Mouse (Mus musculus): ENCODE data around the gene Tnr. TPM values are rescaled to one million over a fixed set of nuclear protein-coding genes. Genes with fewer than 3 reads are reported as not detected.
"Not testable (repeated sequence)": the region's sequence is repeated elsewhere in the genome, so short reads cannot be mapped to it uniquely, and the experiment has no call there.

The Tnr gene
- polyA plus RNA-seq, 1 experiment from 2014 or later, result not detected

DNA sequence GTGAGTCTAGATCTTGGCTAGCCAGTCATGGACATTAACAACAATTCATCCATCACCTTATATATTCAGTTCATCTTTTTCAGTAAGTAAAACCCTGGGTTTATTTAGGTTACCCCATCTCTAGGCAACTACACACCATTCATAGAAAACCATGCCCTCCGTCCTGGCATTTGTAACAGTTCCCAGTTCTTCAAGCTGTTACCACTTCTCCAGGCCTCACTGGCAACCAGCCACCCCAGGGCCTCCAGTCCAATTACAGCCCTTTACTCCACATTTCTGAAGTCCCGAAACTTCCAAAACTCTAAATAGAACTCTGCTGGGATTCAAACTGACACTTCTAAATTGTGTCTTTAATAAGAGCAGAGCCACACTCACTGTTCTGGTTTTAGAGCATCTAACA, 397.0 kb downstream of the Tnr start:
- H3K4me3 ChIP-seq, result no peak overlapping the region
- H3K9ac ChIP-seq, result no peak overlapping the region
- WGBS, result 67% methylated on average over 2 of the region's 2 CpGs
- no peak overlapping the region for H3K4me2 ChIP-seq
- no peaks in the 10 kb centered on the region for H3K27me3 ChIP-seq (replicated peaks)
- no peak for ATAC-seq (ENCODE audit: extremely low read depth, insufficient number of reproducible peaks, low FRiP score, low TSS enrichment)
- no peaks in the 10 kb centered on the region for H3K4me1 ChIP-seq
- no peaks in the 10 kb centered on the region for H3K9me3 ChIP-seq
- H3K27ac ChIP-seq (replicated peaks), result no peak overlapping the region
- H3K36me3 ChIP-seq, result no peaks in the 10 kb centered on the region

DNA sequence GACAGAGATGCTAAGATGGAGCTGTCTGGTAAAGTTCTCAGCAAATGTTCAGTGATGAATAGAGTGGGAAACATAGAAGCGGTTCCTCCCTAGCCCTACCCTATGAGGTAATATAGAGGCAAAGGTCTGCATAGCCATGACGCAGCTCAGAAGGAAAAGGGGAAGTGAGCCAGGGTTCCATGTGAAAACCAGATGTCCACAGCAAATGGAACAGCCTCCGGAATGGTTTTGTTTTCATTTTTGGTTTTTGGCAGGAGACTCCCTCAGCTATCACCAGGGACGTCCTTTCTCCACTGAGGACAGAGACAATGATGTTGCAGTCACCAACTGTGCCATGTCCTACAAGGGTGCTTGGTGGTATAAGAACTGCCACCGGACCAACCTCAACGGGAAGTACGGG, 399.4 kb downstream of the Tnr start:
- Histone ChIP-seq H3K4me1 (no peaks in the 10 kb centered on the region), H3K27ac (replicated peaks) (no peak overlapping the region), H3K9ac (no peak overlapping the region), H3K4me3 (no peak overlapping the region), H3K9me3 (no peaks in the 10 kb centered on the region), H3K4me2 (no peak overlapping the region), H3K27me3 (replicated peaks) (no peaks in the 10 kb centered on the region), H3K36me3 (no peaks in the 10 kb centered on the region)
- 72% methylated on average over 7 of the region's 7 CpGs for WGBS
- no peak for ATAC-seq (ENCODE audit: extremely low read depth, insufficient number of reproducible peaks, low FRiP score, low TSS enrichment)

DNA sequence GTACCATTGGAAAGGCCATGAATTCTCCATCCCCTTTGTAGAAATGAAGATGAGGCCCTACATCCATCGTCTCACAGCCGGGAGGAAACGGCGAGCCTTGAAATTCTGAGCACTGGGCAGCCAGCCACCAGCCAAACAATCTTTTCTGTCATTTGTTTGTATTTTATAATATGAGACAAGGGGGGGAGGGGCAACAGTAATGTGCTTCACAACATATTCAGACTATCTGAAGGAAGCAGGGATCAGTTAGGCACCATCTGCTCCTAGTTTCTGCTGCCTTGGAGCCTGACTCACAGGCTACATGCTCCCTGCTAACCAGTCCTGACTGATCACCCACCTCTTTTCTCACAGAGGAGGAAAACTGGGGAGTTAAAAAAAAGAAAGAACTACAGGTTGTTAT, 400.5 kb downstream of the Tnr start:
- H3K9ac ChIP-seq, result no peak overlapping the region
- H3K27me3 ChIP-seq (replicated peaks), result no peaks in the 10 kb centered on the region
- ATAC-seq (ENCODE audit: extremely low read depth, insufficient number of reproducible peaks, low FRiP score, low TSS enrichment), result no peak
- H3K4me2 ChIP-seq, result no peak overlapping the region
- no peak overlapping the region for H3K4me3 ChIP-seq
- no peak overlapping the region for H3K27ac ChIP-seq (replicated peaks)
- H3K9me3 ChIP-seq, result no peaks in the 10 kb centered on the region
- no peaks in the 10 kb centered on the region for H3K4me1 ChIP-seq
- H3K36me3 ChIP-seq, result no peaks in the 10 kb centered on the region
- WGBS, result 67% methylated on average over 4 of the region's 4 CpGs

DNA sequence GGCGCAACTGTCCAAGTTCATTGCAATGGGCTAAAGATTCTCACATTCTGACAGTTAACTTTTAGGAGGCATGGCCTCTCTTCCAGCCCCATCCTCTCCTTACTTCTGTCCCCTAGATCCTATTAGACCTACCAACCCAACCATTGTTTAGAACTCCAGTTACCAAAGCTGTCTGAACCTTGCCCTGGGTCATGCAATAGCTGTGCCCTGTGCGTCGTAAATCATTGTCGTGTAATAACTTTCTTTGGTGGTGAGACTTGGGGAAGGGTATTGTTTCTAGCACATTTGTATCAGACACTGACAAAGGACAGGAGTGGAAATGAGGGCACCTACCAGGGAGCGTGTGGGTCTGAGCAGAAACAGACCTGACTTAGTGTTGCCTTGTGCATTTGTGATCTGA, 401.1 kb downstream of the Tnr start:
- no peaks in the 10 kb centered on the region for H3K9me3 ChIP-seq
- H3K4me3 ChIP-seq, result no peak overlapping the region
- H3K9ac ChIP-seq, result no peak overlapping the region
- ATAC-seq (ENCODE audit: extremely low read depth, insufficient number of reproducible peaks, low FRiP score, low TSS enrichment), result no peak
- no peaks in the 10 kb centered on the region for H3K4me1 ChIP-seq
- no peaks in the 10 kb centered on the region for H3K36me3 ChIP-seq
- no peak overlapping the region for H3K4me2 ChIP-seq
- 90% methylated on average over 5 of the region's 5 CpGs for WGBS
- no peaks in the 10 kb centered on the region for H3K27me3 ChIP-seq (replicated peaks)
- H3K27ac ChIP-seq (replicated peaks), result no peak overlapping the region

DNA sequence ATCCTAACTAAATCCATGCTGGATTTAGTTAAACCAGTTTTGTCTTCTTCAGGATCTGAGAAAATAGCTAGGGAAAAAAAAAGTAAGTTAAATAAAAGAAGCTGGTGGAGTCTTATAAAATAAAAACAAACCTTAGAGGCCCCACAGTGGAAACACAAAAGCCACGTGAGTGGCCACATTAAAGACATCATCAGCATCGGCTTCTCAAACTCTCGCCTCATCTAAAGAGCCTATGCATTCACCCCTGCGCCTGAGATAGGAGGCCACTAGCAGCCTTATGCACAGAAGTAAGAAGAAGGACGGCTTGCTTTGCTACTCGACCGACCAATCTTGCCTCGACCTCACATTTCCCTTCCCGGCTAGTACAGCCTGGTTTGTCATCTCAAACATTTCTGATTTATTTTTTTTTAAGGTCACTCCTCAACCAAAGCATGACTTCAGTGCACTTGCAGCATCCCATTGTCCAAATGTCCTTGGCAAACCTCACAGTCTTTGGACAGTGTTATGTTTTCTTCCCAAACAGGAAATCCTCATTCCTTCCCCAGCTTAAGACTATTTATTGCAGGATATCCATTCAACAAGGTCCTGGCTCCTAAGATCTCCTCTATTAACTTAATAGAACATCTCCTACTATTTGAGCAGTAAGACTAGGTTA, 405.2 kb downstream of the Tnr start:
- Histone ChIP-seq H3K27me3 (replicated peaks) (no peaks in the 10 kb centered on the region), H3K9ac (no peak overlapping the region), H3K4me3 (no peak overlapping the region), H3K4me2 (no peak overlapping the region), H3K4me1 (no peaks in the 10 kb centered on the region), H3K9me3 (no peaks in the 10 kb centered on the region), H3K36me3 (no peaks in the 10 kb centered on the region), H3K27ac (replicated peaks) (no peak overlapping the region)
- 68% methylated on average over 9 of the region's 9 CpGs for WGBS
- no peak for ATAC-seq (ENCODE audit: extremely low read depth, insufficient number of reproducible peaks, low FRiP score, low TSS enrichment)

DNA sequence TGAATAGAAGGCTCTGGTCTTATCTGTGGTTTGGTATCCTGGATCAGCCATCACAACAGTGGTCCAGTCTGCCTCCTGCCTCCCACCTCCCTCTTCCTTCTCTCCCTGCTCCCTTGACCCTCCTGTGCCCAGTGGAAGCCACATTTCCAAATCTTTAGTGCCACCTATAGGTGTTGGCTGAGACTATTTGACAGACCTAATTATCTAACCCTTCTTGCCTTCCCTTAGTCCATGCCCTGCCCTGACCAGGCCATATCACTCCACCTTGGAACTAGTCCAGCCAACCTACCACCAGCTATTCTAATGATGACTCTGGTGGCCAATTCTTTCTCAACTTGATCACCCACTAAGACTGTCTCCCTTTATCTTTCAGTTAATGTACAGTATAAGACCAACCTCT, 408.5 kb downstream of the Tnr start:
- Histone ChIP-seq H3K36me3 (no peaks in the 10 kb centered on the region), H3K27me3 (replicated peaks) (no peaks in the 10 kb centered on the region), H3K4me2 (no peak overlapping the region), H3K4me1 (no peaks in the 10 kb centered on the region), H3K9me3 (no peaks in the 10 kb centered on the region), H3K9ac (no peak overlapping the region), H3K27ac (replicated peaks) (no peak overlapping the region), H3K4me3 (no peak overlapping the region)
- ATAC-seq (ENCODE audit: extremely low read depth, insufficient number of reproducible peaks, low FRiP score, low TSS enrichment), result no peak

DNA sequence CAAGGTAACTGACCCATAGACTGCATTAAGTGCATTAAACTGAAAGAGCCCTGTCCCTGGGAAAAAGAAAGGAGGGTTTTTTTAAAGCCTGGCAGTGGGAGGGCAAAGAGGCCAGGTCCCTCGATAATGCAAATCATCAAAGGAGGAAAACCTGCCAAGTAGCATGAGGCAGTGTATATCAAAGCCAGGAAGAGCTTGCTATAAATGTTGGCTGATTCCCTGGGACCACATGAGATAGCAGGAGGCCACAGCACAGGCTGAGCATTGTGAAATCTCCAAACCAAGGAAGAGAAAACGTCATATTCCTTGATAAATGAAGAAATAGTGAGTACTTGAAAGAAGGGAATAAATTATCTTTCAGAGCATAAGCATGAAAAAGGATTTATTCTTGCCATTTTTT, 409.0 kb downstream of the Tnr start:
- H3K9ac ChIP-seq, result no peak overlapping the region
- no peak overlapping the region for H3K4me2 ChIP-seq
- no peaks in the 10 kb centered on the region for H3K36me3 ChIP-seq
- H3K4me3 ChIP-seq, result no peak overlapping the region
- ATAC-seq (ENCODE audit: extremely low read depth, insufficient number of reproducible peaks, low FRiP score, low TSS enrichment), result no peak
- no peaks in the 10 kb centered on the region for H3K9me3 ChIP-seq
- WGBS, result 26% methylated on average over 2 of the region's 2 CpGs
- no peaks in the 10 kb centered on the region for H3K27me3 ChIP-seq (replicated peaks)
- H3K27ac ChIP-seq (replicated peaks), result no peak overlapping the region
- no peaks in the 10 kb centered on the region for H3K4me1 ChIP-seq

DNA sequence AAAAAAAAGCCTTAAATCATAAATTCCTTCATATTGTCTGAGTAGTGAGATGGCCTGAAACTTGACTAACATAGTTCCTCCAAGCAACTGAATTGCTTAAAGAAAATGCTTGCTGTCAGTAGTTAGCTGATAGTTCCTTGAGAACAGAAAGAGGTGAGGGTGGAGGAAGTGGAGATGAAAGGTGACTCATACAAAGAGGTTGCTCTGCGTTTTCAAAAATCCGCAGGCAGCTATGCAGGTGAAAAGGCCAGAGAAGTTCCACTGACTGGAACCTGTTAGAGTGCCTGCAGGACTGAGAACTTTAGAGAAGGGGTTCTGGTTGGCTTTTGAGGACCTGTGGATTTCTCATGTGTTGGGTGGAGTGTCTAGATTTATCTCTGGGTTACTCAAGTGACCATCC, 414.9 kb downstream of the Tnr start:
- Histone ChIP-seq H3K9ac (no peak overlapping the region), H3K4me2 (no peak overlapping the region), H3K27me3 (replicated peaks) (no peaks in the 10 kb centered on the region), H3K9me3 (no peaks in the 10 kb centered on the region), H3K4me3 (no peak overlapping the region), H3K4me1 (no peaks in the 10 kb centered on the region), H3K36me3 (no peaks in the 10 kb centered on the region), H3K27ac (replicated peaks) (no peak overlapping the region)
- ATAC-seq (ENCODE audit: extremely low read depth, insufficient number of reproducible peaks, low FRiP score, low TSS enrichment), result no peak
- WGBS, result 63% methylated on average over 2 of the region's 2 CpGs

DNA sequence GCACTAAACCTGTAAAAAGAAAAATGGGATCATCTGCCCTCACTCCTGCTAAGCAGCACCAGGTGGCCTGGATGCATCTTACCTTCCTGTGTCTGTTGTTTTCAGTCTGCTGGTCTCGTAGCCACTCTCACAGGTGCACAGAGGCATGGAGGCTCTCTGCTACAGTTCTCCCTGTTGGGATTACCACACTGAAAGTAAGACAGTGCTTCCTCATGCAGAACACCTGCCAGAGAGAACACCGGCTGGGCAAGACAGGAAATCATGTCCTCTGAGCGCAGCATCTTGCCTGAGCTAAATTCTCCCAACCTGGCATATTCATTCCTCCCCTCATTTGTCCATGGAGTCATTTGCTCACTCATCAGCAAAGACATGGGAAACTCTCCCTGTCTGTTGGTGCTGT, 415.8 kb downstream of the Tnr start:
- H3K27me3 ChIP-seq (replicated peaks), result no peaks in the 10 kb centered on the region
- no peak for ATAC-seq (ENCODE audit: extremely low read depth, insufficient number of reproducible peaks, low FRiP score, low TSS enrichment)
- H3K36me3 ChIP-seq, result no peaks in the 10 kb centered on the region
- no peak overlapping the region for H3K9ac ChIP-seq
- H3K9me3 ChIP-seq, result no peaks in the 10 kb centered on the region
- H3K4me1 ChIP-seq, result no peaks in the 10 kb centered on the region
- WGBS, result 77% methylated on average over 3 of the region's 3 CpGs
- H3K4me2 ChIP-seq, result no peak overlapping the region
- no peak overlapping the region for H3K27ac ChIP-seq (replicated peaks)
- no peak overlapping the region for H3K4me3 ChIP-seq

DNA sequence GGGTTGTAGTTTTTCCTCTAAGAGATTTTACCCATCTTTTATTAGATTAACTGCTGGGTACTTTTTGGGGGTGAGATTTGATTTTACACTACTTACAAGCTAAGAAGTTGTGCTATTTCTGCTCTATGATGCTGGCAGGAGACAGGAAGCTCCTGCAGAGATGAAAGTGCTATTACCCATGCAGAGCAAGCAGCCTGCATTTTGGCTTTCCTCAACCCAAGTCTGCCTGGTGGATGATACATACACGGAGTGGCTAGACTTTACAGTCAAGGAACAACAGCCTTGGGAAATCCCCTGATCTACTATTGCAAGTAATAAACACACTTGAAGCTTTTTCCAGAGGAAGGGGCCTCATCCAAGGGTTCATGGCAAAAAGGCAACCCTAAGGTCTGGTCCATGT, 430.0 kb downstream of the Tnr start:
- H3K4me1 ChIP-seq, result no peaks in the 10 kb centered on the region
- H3K36me3 ChIP-seq, result no peaks in the 10 kb centered on the region

DNA sequence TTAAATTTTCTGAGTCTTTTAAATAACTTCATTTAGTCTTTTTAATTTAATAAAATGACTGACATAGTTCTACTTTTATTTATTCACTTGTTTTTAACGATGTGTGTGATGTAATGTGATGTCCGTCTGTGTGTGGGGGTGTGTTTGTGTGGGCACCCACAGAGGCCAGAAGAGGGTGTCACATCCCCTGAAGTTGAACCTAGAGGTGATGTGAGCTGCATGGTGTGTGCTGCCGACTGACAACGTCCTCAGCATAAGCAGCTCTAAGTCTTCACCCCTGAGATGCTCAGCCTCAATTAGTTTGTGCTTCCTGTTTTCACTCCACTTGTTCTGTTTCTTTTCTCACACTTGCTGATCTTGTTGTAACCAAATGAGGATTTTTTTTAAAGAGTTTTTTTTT, 439.8 kb downstream of the Tnr start:
- Histone ChIP-seq H3K9me3 (no peaks in the 10 kb centered on the region), H3K27ac (replicated peaks) (no peak overlapping the region), H3K4me3 (no peak overlapping the region), H3K36me3 (no peaks in the 10 kb centered on the region), H3K4me2 (no peak overlapping the region), H3K27me3 (replicated peaks) (no peaks in the 10 kb centered on the region), H3K9ac (no peak overlapping the region), H3K4me1 (no peaks in the 10 kb centered on the region)
- ATAC-seq (ENCODE audit: extremely low read depth, insufficient number of reproducible peaks, low FRiP score, low TSS enrichment), result no peak
- 66% methylated on average over 4 of the region's 4 CpGs for WGBS

More for the DNA sequence above, 430.0 kb downstream of the Tnr start:
- no peak for ATAC-seq (ENCODE audit: extremely low read depth, insufficient number of reproducible peaks, low FRiP score, low TSS enrichment)
- WGBS, result 28% methylated on average over 1 of the region's 1 CpGs
- Histone ChIP-seq H3K9ac (no peak overlapping the region), H3K27ac (replicated peaks) (no peak overlapping the region), H3K27me3 (replicated peaks) (no peaks in the 10 kb centered on the region), H3K4me2 (no peak overlapping the region), H3K4me3 (no peak overlapping the region), H3K9me3 (no peaks in the 10 kb centered on the region)

DNA sequence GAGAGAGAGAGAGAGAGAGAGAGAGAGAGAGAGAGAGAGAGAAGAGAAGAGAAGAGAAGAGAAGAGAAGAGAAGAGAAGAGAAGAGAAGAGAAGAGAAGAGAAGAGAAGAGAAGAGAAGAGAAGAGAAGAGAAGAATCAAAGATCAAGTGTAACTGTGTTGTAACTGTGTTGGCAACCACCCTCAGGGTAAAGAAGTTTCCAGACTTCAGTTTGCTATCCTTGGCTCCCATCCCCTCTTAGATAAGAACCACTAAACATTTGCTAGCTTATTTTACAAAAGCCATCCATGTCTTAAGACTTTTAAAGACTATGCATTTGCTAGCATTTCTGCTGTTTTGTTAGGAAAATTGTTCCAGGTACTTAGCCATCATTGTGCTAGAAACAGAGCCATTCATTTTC, 442.7 kb downstream of the Tnr start:
- H3K9ac ChIP-seq; H3K27me3 ChIP-seq (replicated peaks); ATAC-seq (ENCODE audit: extremely low read depth, insufficient number of reproducible peaks, low FRiP score, low TSS enrichment); H3K4me2 ChIP-seq; H3K9me3 ChIP-seq; H3K27ac ChIP-seq (replicated peaks); H3K4me1 ChIP-seq; H3K36me3 ChIP-seq; H3K4me3 ChIP-seq: not testable (repeated sequence)

All from heart, embryonic 13.5 days (tissue).